Mouse (Mus musculus) inflammation-experienced regulatory T-cells (primary cell): ENCODE data around the gene Psmc6. TPM values are rescaled to one million over a fixed set of nuclear protein-coding genes. Genes with fewer than 3 reads are reported as not detected.

Experiments used
- polyA plus RNA-seq, 2 experiments: library from polyadenylated mRNA; unstranded; fragments of 100-300 nt; shearing (Covaris generic); gene quantifications; one replicate each; pipeline ENCODE4 v1.2.1; 2017

Gene Psmc6
- 100 to 1,000 TPM; 129 to 138 TPM for polyA plus RNA-seq

GRCm38 (mm10) chr14:45329589-45330181, at the start of gene Psmc6:
TSS of gene Psmc6 (plus strand) at chr14:45329788.

GRCm38 (mm10) chr14:45318426-45319236, 11.0 kb upstream of the Psmc6 start, which contains the start of gene Ero1l:
TSS of gene Ero1l (minus strand) at chr14:45318771.

GRCm38 (mm10) chr14:45350931-45351859, 21.6 kb downstream of the Psmc6 start, which contains the start of gene Styx:
TSS of gene Styx (plus strand) at chr14:45351093.

Other genes with a start within 250 kb of the Psmc6 start
- gene Gpr137c, start 110.1 kb upstream of the Psmc6 start, polyA plus RNA-seq, result 1 to 10 TPM; 2.9 to 3.8 TPM
- gene Txndc16, start 109.5 kb upstream of the Psmc6 start, polyA plus RNA-seq, result 10 to 100 TPM; 12.3 to 16.9 TPM
- gene Ero1l, start 11.0 kb upstream of the Psmc6 start, polyA plus RNA-seq, result 10 to 100 TPM; 51.4 to 57.5 TPM
- gene Styx, start 21.3 kb downstream of the Psmc6 start, polyA plus RNA-seq, result 1 to 10 TPM; 5.6 to 7.5 TPM
- 10 to 100 TPM; 66.1 to 78.1 TPM for gene Gnpnat1, start 75.1 kb downstream of the Psmc6 start, polyA plus RNA-seq
- gene Fermt2, start 200.3 kb downstream of the Psmc6 start, polyA plus RNA-seq, result 1 to 10 TPM in 1 of 2 experiments, under 1 TPM in 1; 0.18 to 1.6 TPM